Mouse (Mus musculus) skeletal muscle tissue, adult 2 months (tissue): ENCODE results near the gene G6pc3.
"Not testable (repeated sequence)": the region's sequence is repeated elsewhere in the genome, so short reads cannot be mapped to it uniquely, and the experiment has no call there.

ENCODE experiments used
- DNase-seq: peaks from one replicate; pipeline ENCODE4 v3.0.0-alpha.2; 2012; ENCODE audit warnings: low read depth, low spot score

G6pc3 gene

DNA sequence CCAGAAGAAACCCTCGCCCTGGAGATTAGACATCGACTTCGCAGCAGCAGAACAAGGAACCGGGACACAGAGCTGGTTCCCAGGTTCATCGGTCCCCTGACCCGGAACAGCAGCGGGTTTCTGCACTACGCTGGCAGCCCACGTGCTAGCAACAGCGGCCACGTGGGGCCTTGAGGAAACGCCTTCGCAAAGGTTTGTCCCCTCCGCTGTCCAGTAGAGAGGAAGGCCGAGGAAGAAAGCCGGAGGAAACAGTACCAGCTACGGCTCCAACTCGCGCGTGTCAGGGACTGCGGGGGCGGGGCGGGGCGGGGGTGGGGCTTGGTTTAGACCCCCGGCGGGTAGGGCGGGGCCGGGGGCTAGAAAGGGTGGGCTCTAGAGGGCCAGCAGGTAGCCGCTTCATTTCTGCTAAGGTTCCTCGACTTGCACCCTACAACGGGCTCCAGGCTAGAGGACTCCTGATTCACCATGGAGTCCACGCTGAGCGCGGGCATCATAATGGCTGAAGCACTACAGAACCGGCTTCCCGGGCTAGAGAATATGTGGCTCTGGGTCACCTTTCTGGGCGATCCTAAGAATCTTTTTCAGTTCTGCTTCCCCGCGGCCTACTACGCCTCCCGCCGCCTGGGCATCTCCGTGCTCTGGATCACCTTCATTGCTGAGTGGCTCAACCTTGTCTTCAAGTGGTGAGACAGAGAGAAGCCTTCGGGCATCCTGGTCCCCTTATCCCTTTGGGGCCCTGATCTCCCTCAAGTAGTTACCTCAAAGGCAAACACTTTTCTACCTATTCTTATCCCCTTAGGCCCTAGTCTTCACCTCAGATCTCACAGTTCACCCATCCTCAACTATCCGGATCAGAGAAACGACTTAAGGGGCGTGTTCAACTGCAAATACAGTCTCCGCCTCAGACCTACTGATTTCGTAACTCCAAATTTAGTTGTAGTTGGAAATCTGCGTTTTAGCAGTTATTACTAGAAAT is at the start of gene G6pc3:
Gene G6pc3 (plus strand): TSS at position 160 of the 976 bp plus-strand sequence.
- DNase-seq, result peak; percentile 94

DNA sequence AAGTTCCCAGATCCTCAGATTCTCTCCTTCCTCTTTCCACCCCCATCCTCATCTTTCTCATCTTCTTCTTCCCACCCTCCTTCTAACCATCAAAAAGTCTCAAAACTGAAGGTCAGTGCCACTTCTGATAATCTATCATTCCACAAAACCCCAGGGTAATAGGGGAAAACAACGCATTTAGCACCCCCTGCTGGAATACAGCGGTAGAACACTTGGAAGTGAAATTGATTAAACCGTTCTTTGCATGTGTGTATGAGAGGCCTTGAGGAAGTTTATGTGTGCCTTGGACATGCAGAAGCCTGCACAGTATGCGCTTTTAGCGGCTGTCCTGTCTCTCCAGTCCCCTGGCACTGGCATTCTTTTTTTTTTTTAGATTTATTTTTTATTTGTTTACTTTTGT is 48.9 kb upstream of the G6pc3 start:
- DNase-seq, result peak; percentile 22

DNA sequence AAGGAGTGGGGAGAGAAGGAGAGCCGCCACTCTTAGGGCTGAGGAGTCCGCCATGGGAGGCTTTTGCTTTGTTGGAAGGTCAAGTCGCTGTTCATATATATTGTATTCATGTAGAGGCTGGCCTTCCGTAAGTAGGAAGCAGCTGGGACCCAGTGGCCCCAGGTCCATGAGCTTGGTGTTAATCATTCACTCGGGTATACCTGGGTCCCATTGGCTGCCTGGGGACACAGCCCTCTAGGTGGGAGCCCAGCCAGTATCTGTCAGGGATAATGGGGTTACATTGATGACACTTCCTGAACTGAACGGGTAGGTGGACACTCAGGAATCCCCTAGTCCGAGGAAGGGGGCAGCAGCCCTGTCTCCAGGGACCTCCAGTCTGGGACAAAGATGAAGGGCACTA is 47.1 kb upstream of the G6pc3 start:
- DNase-seq, result no peak

DNA sequence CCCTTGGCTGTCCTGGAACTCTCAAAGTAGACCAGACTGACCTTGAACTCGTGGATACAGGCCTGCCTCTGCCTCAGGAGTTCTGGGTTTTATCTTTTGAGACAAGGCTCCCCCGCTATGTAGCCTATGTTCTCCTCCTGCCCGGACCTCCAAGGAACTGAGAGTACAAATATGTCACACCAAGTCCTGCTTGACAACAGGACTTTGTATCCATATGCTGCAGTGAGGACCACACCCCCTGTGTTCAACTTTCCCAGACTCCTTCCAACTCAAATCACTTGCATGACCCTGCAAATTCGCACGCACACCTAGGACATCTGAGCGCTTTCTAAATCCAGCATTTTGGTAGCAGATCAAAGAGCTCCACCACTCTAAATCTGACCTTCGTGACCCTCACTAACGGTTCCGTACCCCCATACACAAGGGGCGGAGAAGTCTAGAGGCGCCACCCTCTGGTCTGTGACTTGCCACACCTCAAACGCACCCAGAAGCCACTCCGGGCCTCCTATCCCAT is 44.4 kb upstream of the G6pc3 start:
- DNase-seq, result no peak

DNA sequence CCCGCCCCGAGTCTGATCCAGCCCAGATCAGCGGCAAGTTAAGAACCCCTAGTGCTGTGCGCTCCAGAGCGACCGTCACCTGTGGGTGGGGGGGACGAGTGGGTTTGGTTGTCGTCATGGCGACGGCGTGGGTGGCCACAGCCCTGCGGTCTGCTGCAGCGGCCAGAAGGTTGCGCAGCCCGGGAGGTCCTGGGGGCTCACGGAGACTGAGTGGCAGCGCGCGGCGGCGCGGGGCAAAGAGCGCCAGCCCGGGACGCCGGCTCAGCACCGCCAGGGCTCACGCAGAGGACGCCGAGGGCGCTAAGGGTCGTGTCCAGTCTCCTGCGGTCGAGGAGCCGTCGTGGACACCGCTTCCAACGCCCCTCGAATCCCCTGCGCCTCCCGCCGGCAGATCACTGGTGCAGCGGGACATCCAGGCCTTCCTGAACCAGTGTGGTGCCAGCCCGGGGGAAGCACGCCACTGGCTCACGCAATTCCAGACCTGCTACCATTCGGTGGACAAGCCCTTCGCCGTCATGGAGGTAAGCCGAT is 43.9 kb upstream of the G6pc3 start, which contains the start of gene Nags:
Gene Nags (plus strand): TSS at position 43 of the 531 bp plus-strand sequence.
- no peak for DNase-seq

DNA sequence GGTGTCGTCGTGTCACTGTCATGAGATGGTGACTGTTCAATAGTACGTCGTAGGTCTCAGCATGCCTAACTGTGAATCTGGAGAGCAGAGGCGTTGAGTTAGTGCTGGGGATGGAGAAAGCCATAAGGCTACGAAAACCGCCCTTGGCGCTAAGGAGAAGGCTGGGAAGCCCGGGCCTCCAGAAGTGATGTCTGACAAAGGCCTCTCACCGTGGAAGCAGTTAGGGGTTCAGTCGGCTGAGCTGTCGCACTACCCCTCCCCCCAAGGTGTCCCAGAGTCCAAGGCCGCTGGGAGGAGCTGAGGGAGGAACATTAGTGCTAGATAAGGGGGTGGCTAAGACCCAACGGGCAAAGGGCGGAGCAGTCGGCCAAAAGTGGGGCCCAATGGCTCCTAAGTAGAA is 43.4 kb upstream of the G6pc3 start:
- DNase-seq, result no peak

DNA sequence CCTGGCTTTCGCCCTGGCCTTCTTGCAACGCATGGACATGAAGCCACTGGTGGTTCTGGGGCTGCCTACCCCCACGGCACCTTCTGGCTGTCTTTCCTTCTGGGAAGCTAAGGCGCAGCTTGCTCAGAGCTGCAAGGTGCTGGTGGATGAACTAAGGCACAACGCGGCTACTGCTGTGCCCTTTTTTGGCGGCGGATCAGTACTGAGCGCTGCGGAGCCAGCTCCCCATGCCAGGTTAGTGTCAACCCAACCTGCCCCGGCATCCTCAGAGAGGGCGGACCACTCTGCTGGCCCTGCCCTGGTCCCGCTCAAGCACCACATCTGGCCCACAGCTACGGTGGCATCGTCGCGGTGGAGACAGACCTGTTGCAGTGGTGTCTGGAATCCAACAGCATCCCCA is 42.9 kb upstream of the G6pc3 start:
- no peak for DNase-seq

DNA sequence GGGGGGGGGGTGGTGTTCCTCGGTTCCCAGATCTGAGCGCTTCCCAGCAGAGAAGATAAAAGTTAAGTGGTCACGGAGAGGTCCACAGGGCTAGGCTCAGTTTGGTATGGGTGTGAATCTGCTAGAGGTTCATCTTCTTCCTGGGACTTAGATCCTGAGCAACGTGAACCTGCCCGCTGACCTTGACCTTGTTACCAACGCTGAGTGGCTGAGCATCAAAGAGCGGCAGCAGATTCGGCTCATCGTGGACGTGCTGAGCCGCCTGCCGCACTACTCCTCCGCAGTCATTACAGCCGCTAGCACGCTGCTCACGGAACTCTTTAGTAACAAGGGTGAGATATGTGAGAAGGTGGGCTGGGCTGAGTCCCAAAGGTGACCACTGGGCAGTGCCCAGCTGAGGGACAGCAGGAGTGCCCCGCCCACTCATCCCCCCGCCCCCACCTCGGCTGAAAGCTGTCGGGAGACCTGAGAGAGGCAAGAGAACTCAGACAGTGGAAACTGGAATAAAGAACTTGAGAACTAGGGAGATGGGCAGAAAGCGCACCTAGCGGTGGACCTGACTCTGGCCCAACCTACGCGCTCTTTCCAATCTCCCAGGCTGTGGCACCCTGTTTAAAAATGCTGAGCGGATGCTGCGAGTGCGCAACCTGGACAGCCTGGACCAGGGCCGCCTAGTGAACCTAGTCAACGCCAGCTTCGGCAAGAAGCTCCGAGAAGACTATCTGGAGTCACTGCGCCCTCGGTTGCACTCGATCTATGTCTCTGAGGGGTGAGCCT is 42.0 kb upstream of the G6pc3 start:
- DNase-seq, result no peak

DNA sequence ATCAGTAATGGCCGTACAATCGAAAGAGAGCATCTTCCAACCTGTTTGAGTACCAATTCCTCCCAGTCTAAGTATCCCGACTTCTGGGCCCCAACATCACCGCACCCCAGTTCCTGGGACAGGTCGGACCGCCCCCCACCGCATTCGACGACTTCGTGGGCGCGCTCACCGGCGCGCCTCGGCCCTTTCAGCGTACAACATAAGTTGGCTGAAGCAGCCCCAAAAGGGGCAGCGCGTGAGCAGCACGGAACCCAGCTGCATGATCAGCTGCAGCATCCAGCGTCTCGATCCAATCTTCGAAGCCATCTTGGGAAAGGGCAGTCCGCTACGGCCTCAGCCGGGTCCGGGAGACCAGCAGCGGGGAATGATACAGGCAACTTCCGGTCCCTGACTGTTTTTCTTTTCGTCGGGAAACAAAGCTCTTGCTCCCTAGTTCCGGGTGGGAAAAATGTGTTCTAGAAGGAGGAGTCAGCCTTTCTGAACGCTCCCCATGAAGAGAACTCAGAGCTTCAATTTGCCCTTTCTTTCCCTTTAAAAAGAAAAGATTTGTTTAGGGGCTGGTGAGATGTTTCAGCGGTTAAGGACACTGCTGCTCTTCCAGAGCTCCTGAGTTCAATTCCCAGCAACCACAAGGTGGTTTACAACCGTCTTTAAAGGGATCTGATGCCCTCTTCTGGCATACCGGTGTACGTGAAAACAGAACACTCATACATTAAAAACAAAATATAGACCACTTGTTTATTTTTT is 33.2 kb upstream of the G6pc3 start, which contains the start of gene Tmem101:
Gene Tmem101 (minus strand): TSS at position 366 of the 747 bp plus-strand sequence.
- DNase-seq, result peak; percentile 81

DNA sequence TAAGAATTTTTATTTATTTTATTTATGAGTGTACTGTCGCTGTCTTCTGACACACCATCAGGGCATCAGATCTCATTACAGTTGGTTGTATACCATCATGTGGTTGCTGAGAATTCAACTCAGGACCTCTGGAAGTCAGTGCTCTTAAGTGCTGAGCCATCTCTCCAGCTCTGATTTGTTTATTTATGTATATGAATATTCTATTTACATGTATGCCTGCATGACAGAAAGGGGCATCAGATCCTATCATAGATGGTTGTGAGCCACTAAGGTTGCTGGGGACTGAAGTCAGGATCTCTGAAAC is 32.7 kb upstream of the G6pc3 start:
- no peak for DNase-seq

DNA sequence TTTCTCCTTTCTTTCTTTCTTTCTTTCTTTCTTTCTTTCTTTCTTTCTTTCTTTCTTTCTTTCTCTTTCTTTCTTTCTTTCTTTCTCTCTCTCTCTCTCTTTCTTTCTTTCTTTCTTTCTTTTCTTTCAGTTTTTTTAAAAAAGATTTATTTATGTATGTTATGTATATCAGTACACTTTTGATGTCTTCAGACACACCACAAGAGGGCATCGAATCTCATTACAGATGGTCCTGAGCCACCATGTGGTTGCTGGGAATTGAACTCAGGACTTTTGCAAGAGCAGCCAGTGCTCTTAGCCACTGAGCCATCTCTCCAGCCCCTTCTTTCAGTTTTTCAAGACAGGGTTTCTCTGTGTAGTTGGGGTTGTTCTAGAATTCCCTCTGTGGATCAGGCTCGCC is 31.4 kb upstream of the G6pc3 start:
- not testable (repeated sequence) for DNase-seq

DNA sequence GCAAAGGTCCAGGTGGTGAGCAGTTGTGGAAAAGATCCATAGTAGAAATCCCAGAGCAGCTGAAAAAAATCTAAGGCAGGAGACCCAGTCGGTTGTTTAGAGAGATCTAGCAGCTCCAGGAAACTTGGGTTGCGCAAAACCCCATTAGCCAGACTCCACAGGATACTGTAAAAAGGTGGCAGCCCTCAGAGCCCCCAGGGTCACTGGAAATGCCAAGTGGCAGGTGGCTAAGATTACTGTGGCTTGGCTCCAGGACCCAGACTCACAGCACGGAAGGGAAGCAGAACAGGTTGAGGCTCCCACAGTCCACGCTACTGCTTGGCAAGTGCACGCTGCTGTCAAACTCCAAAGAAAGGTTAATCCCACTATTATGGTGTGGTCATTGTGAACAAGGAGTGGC is 29.6 kb upstream of the G6pc3 start:
- DNase-seq, result peak; percentile 35

DNA sequence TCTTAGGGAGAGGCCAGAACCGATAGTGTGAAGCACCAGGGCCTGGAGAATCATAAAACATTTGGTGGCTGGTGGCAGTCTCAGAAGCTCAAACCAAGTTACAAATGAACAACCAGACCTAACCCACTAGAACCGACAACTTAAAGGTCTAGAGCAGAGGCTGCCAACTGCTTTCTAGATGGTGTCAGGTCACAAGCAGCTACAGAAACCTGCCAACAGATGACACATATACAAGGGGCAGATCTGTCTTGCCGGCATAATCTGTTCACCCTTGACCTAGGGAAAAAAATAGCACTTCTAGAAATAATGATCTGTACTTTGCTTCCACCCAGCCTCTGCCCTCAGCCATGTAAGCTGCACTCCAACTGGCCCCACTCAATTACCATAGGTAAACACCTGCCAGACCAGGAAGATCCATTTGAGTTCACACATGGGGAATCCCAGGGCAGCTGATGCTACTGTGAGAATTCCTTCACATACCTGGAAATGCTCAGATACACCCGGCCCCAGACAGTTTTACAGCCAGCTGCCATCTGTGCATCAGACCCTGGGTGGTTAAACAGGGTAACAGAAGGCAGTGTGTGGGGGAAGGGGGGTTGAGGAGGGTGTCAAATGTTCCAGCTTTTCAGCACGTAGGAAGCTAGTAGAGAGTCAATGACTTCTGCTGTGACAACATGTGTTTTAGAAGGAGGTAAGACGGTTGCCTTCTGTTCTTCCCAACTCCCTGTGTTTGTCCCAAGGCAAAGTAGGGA is 23.3 kb upstream of the G6pc3 start:
- peak; percentile 59 for DNase-seq

DNA sequence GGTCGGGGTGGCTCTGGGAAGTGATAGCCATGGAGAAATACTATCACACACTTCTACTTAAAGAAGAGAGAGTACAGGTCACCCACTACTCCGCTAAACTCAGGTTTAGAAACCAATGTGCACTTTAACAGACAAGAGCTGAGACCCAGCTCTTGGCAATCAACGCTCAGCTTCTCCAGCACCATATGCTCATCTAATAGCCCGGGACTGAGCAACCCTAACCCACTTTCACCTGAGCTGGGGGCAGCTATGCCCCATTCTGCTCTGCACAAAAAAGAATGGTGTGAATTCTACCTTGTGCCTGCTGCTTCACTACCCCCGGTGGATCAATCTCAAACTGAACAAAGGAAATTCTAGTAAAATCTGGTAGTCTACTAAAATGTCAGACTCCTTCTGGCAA is 21.9 kb upstream of the G6pc3 start:
- DNase-seq, result no peak

DNA sequence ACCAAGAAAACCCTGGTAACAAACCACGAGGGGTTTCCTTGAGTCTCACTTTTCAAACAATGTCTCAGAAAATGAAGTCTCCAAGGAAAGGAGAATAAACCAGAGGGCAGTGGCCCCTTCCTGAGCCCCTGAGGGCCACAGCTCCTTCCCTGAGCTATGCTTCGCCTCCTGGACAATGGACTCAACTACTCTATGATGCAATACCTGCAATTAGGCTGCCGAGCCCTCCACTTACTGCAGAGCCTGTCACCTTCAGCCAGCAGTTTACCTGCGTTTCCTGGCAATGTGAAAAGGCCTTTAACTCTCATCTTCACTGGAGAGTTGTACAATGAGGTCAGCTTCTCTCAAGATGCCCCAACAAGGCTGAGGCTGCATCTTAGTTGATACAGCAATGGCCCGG is 20.7 kb upstream of the G6pc3 start:
- no peak for DNase-seq

DNA sequence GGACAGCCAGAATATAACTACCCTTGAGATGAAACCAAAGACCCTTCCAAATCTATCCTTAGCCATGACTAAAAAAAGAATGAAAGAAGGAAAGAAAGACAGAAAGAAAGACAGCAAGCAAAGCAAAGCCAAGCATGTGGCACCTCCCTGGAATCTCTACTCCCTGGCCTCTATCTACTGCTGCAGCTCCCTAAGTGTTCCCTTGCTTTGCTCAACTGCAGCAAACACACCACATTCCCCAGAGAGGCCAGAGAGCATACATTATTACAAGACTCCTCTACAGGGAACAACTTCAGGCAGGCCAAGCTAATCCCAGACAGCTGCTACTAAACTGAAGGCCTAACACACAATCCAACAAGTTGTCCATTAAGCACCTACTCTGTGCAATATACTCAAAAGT is 9.6 kb upstream of the G6pc3 start:
- no peak for DNase-seq

DNA sequence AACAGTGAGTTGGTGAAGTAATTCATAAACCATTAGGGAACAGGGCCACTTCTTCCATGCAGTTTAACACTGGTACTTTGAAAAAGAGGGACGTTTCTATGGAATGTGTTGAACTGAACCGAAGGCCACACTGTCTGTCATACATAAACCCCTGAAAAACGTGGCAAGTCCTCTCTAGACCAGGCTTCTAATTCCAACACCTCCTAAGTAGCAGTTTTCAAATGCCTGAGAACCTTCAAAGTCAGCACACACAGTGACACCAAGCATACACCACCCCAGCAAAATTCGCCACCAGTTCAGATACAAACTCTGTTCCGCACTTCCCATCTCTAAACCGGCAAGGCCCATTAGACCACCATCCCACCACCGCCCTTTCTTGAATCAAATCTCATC is 5.2 kb upstream of the G6pc3 start:
- DNase-seq, result no peak

DNA sequence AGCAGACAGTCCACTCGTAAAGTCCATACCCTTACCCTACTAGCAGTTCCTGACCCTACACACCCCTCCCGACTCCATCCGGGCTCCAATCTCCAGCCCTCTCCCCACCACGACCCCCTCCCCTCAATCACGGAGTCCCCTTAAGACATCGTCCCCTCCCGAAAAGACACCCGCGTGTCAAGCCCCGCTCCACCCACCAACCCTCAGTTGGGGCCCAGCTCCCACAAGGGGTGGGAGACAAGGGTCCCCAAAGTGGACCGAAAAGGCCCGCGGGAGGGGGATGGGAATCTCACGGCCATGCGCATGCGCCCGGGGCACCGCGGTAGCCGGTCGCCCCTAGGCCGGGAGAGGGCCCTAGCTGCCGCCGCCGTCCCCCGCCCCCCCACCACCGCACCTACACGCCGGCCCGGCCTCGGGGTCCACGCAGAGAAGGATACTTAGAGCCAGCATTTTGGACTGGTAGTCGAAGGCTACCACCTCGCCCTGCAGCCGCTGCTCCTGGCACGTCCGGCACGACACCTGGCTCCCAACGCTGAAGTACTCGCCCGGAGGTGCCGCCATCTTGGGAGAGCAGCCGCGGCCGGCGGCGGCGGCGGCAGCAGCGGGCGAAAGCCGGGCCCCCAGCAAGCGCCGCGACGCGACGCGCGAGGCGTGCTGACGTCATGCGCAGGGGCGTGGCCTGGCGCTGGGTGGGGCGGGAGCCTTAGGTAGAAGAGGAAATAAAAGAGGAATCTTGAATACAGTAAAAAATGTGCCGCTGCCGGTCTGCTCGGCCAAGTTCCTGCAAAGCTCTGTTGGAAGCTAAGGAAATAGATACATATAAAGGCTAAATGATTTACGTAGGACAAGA is 4.5 kb upstream of the G6pc3 start, which contains the start of gene Lsm12:
Gene Lsm12 (minus strand): TSS at position 651 of the 850 bp plus-strand sequence.
- DNase-seq, result peak; percentile 86

DNA sequence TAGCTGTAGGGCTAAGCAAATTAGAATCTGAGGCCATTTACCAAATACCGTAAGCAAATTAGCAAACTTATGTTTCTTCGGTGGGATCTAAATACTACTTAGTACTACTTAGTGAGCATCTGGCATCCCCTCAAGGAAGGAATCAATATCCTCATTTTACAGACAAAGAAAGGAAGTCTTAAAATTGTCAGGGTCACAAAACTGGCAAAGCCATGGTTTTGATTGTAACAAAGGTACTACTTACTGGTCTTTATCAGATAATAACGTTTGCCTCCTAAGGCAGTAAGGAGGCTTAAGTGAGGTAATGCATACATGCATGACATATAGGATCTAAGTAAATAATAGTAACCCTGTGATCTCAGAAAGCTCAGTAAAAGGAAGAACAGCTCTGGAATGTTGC is 3.7 kb upstream of the G6pc3 start:
- DNase-seq, result no peak

DNA sequence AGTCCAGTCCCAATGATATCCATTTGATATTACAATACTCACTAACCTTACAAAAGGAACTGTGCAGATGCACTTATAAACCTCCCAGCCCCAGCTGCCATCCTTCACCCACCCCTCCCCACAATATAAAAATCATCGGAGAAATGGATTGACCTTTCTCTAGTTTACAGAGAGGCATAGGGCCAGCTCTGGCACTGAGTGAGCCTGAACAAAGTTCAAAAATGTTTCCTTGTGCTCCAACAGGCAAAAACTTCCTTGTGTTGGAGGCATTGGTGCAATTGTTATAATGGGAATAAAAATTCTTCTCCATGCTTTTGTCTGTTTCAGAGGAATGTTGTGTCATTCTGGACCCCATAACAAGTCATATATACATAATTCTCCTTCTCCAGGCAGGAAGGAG is 3.2 kb upstream of the G6pc3 start:
- DNase-seq, result no peak
